ENCODE assay signal across 16 mouse cellular contexts in the genomic region with DNA sequence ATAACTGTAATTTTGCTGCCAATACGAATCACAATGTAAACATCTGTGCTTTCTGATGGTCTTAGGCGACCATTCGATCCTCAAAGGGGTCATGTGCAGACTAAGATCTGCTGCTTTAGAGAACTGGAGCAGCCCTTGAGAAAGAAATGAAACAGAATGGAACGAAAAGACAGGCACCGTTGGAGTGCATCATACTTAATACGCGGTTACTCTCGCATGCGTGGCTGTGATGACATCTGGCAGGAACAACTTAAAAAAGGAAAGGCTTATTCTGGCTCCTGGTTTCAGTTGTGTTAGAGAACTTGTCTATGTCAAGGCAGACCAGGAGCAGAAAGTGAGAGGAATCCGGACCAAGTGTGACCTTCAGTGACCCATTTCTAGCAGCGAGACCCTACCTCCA. TPM values are rescaled to one million over a fixed set of nuclear protein-coding genes. Genes with fewer than 3 reads are reported as not detected.
DNase-seq lines count a peak whose midpoint lies in the region; ATAC-seq and TF ChIP-seq lines count a peak whose summit lies in the region.
"Had no signal": no experiment of that assay in that cellular context is flagged by ENCODE, and none has a peak within 500 bp of the region (broad histone marks: within the 10 kb centered on the region; RNA-seq: fewer than 3 reads in every experiment).

No protein-coding gene starts in this region.

- DNase-seq in liver, postnatal 0 days: no peak
- DNase-seq in liver, embryonic 11.5 days (ENCODE audit: low spot score): no peak
- peak; percentile 58 for DNase-seq in CD4-positive, CD25-positive, alpha-beta regulatory T cell, adult 2 months (ENCODE audit: low read depth, low spot score)
- DNase-seq in layer of hippocampus, adult 8-10 months (ENCODE audit: low spot score in 2 of 2): no peak
- DNase-seq in cerebellum, postnatal 10 days: no peak
- DNase-seq: cerebellum, adult 11-12 months; heart, adult 11 months; liver had no signal

- H3K4me2 ChIP-seq in liver, postnatal 0 days (ENCODE audit: low read depth, low read length): no peak overlapping the region
- H3K4me2 ChIP-seq in liver, embryonic 11.5 days: no peak overlapping the region

- no peak for ATAC-seq in liver, postnatal 0 days
- no peak for ATAC-seq in liver, embryonic 11.5 days (replicated peaks; ENCODE audit: low FRiP score)
- peak; percentile 46 for ATAC-seq in activated CD4-positive, CD25-positive, alpha-beta regulatory T cell, adult 4 months
- 0 out of 2 replicates have a peak, but pooled peaks have one; percentile 25 for ATAC-seq in neutrophil, adult 5-6 weeks (ENCODE audit: extremely low read depth, insufficient number of reproducible peaks, low FRiP score, poor library complexity, severe bottlenecking)

- H3K27me3 ChIP-seq in liver, postnatal 0 days (ENCODE audit: insufficient read depth, low read length): peaks cover 7% of the 10 kb centered on the region; the same call in 1 of the 2 replicates
- H3K27me3 ChIP-seq in liver, embryonic 11.5 days (replicated peaks; ENCODE audit: control insufficient read depth, insufficient read depth, low read length): peaks cover 7% of the 10 kb centered on the region; the same call in 1 of the 2 replicates
- H3K27me3 ChIP-seq: forebrain, embryonic 15.5 days; hindbrain, embryonic 12.5 days; neural tube, embryonic 12.5 days had no signal

- no peak for TF ChIP-seq EP300 in liver, postnatal 0 days (IDR thresholded peaks at IDR 0.05; ENCODE audit: low read depth)

- no peaks in the 10 kb centered on the region for H3K9me3 ChIP-seq in liver, postnatal 0 days (ENCODE audit: low read length)
- no peaks in the 10 kb centered on the region for H3K9me3 ChIP-seq in liver, embryonic 11.5 days (ENCODE audit: control insufficient read depth, low read length)
- H3K9me3 ChIP-seq: forebrain, embryonic 15.5 days; hindbrain, embryonic 12.5 days; neural tube, embryonic 12.5 days had no signal

- H3K9ac ChIP-seq in liver, postnatal 0 days (replicated peaks): no peak overlapping the region
- H3K9ac ChIP-seq in liver, embryonic 11.5 days (ENCODE audit: low read depth, low read length): no peak overlapping the region
- H3K9ac ChIP-seq: forebrain, embryonic 15.5 days; hindbrain, embryonic 12.5 days; lung, embryonic 14.5 days; neural tube, embryonic 12.5 days had no signal

- H3K4me3 ChIP-seq in liver, postnatal 0 days (ENCODE audit: low read depth, low read length): no peak overlapping the region
- no peak overlapping the region for H3K4me3 ChIP-seq in liver, embryonic 11.5 days (ENCODE audit: low read depth, low read length)
- H3K4me3 ChIP-seq: neural tube, embryonic 12.5 days had no signal

- 0 out of 2 replicates have a peak overlapping the region, but pooled peaks have one; percentile 29 for H3K27ac ChIP-seq in liver, postnatal 0 days (ENCODE audit: low read depth)
- no peak overlapping the region for H3K27ac ChIP-seq in liver, embryonic 11.5 days (ENCODE audit: low read depth, low read length)
- H3K27ac ChIP-seq: forebrain, embryonic 15.5 days; kidney, postnatal 0 days; neural tube, embryonic 12.5 days; stomach, postnatal 0 days had no signal

- H3K36me3 ChIP-seq in liver, postnatal 0 days (replicated peaks; ENCODE audit: insufficient read depth, low read length): no peaks in the 10 kb centered on the region
- H3K36me3 ChIP-seq in liver, embryonic 11.5 days (ENCODE audit: control insufficient read depth, insufficient read depth, low read length): no peaks in the 10 kb centered on the region
- H3K36me3 ChIP-seq: forebrain, embryonic 15.5 days; hindbrain, embryonic 12.5 days; neural tube, embryonic 12.5 days had no signal

- peaks cover 10% of the 10 kb centered on the region for H3K4me1 ChIP-seq in liver, postnatal 0 days (ENCODE audit: insufficient read depth)
- H3K4me1 ChIP-seq in liver, embryonic 11.5 days (replicated peaks; ENCODE audit: control insufficient read depth, insufficient read depth, low read length): peaks cover 19% of the 10 kb centered on the region

- WGBS in liver, postnatal 0 days (ENCODE audit: insufficient replicate concordance): 62% methylated on average over 11 of the region's 11 CpGs
- 79% methylated on average over 11 of the region's 11 CpGs for WGBS in liver, embryonic 11.5 days

- no peak for TF ChIP-seq CTCF in liver, postnatal 0 days (IDR thresholded peaks at IDR 0.05; ENCODE audit: low read depth)

RNA-seq across cellular contexts. Expression of a gene that starts 15.6 kb away (rescaled TPM):
- polyA plus RNA-seq in liver, postnatal 0 days (2015; fragmentation: Nextera tagmentation; extraction: Ambion mirVana): 1.3 and 1.4 TPM in 2 replicates
- polyA plus RNA-seq in liver, embryonic 11.5 days (2014; fragmentation: Nextera tagmentation; extraction: Ambion mirVana): 4.1 and 4.3 TPM in 2 replicates
- polyA plus RNA-seq in activated CD4-positive, CD25-positive, alpha-beta regulatory T cell, adult 4 months (2017; shearing (Covaris generic)): 10 to 100 TPM; 29.8 to 38.2 TPM
- 64.6 and 68.5 TPM in 2 replicates for total RNA-seq in neutrophil, adult 5-6 weeks (2017)
- 10 to 100 TPM; 26.6 to 39.1 (median 32.4) TPM for total RNA-seq in layer of hippocampus, adult 8-10 months (2022)

RNA-seq across cellular contexts. Expression of a gene that starts 51.4 kb away (rescaled TPM):
- 25.6 and 25.8 TPM in 2 replicates for polyA plus RNA-seq in liver, postnatal 0 days (2015; fragmentation: Nextera tagmentation; extraction: Ambion mirVana)
- 30.9 and 31.3 TPM in 2 replicates for polyA plus RNA-seq in liver, embryonic 11.5 days (2014; fragmentation: Nextera tagmentation; extraction: Ambion mirVana)
- polyA plus RNA-seq in activated CD4-positive, CD25-positive, alpha-beta regulatory T cell, adult 4 months (2017; shearing (Covaris generic)): 100 to 1,000 TPM; 109 to 116 TPM
- total RNA-seq in neutrophil, adult 5-6 weeks (2017): 66.0 and 74.3 TPM in 2 replicates
- 10 to 100 TPM; 21.5 to 25.9 (median 22.2) TPM for total RNA-seq in layer of hippocampus, adult 8-10 months (2022)

Comparison
In these comparisons a context has a peak if more than half of its experiments do, and no peak if none do; other contexts are left out.
1. ATAC-seq: peak in activated CD4-positive, CD25-positive, alpha-beta regulatory T cell, adult 4 months (single experiment) and neutrophil, adult 5-6 weeks (single experiment); none in liver, postnatal 0 days (single experiment) and liver, embryonic 11.5 days (single experiment).